Mouse (Mus musculus): ENCODE data around the gene Ccnyl1.

The Ccnyl1 gene

DNA sequence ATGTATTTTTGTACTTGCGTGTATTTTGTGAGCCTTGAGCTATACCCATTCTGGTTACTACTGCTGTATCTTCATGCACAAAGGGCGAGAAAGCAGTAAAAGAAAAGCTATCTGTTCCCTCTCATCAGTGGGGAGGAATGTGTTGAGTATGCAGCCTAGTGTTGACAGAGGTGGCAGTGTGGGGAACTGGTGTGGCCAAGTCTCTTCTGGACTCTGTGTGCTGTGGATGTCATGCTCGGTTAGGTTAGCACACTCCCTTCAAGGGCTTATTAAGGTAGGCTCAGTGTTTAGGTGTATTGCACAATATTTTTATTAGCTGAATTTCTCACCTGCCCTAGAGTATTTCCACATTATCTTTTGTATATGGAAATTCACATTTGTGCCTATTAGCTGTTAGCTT, 11.5 kb downstream of the Ccnyl1 start:
- DNase-seq (ENCODE audit: low read depth) = no peak

DNA sequence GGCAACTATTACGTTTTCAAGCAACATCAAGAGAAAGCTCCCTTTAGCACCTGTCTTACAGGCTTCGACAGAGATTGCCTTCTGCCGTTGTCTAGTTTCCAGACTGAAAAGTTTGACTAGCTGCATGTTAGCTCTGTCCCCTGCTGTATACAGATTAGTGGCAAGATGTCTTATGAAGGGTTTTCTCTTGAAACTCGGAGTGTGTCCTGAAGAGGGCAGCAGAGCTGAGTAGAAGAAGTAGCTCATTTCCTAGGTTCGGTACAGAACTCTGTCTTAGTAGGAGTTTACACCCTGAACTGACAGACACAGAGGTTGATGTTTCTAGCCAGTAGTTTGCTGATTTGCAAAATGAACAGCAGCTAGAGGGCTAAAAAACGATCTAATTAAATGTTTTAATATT, 15.0 kb downstream of the Ccnyl1 start:
- DNase-seq (ENCODE audit: low read depth) = peak; percentile 82

DNA sequence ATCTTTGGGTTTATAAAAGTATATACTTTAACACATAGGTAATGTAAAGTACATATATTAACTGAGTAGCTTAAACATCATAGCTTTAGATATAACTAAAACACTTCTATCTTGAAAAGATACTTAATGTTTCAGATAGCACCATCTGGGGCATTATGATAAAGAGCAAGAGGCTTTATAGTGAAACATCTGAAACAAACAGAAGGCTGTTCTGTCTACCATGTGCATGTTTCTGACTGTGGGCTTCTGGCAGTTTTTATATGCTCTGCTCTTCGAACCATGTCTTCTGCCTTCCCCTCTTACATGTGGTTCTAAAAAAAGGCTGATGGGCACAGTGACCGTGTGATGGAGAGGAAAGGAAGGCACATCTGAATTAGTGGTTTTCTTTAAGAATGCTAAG, 16.4 kb downstream of the Ccnyl1 start:
- DNase-seq (ENCODE audit: low read depth) = no peak

DNA sequence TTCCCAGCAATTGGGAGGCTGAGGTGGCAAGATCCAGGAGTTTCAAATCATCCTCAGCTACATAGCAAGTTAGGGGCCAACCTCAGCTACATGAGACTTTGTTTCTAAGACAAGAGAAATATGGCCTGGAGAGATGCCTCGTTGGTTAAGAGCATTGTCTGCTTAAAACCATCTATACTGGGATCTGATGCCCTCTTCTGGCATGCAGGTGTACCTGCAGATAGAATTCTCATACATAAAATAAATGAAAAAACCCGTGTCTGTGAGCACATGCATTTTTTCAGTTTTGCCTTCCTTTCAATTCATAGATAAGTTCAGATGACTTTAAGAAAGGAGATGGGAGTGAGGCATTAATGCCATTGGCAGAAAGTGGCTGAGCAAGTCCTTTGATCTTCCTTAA, 19.6 kb downstream of the Ccnyl1 start:
- DNase-seq (ENCODE audit: low read depth) = peak; percentile 62

DNA sequence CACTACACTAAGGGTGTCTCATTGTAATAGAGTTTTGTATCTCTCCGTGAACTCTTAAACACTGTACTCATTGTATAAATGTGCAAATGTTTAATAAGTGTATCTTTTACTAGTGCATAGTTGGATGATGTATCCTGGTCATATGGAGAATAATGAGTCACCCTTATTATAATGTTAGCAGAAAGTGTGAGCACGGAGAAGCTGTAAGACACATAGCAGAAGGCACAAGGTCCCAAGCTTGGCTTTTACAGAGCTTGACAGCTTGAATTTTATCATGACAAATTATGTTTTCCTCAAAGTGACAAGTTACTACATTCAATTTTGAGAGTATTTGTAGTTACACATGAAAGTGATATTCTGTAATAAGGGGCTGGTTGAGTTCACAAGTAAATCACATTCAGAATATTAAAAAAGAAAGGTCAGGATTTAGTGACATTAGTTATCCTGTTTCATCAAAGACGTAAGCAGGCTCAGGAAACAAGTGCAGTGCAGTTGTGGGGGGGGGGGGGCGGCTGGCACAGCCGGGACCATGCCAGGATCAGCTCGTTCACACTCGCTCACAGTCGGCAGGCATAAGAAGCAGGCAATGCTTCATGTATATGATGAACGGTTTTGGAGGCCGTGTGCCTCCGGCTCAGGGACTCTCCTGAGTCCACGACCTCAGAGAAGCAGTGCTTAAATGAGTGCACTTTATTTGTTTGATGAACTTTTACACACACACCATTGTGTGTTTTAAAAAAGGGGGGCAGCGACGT, 21.9 kb downstream of the Ccnyl1 start:
- no peak for DNase-seq (ENCODE audit: low read depth)

DNA sequence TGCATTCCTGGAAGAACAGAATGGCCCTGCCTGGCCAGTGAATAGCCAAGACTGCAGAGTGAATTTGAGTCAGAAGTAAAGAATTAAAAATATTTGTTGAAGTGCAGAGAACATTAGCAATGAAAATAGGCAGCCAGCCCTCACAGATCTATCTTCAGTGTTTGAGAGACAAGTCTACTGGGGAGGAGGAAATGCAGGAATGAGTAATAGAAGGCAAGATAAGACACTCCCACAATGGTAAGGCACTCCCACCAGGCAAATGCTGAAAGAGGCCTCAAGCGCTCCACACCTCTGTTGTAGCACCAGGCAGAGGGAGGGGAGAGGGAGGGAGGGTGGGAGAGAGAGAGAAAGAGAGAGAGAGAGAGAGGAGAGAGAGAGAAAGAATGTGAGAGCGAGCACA, 25.2 kb downstream of the Ccnyl1 start:
- no peak for DNase-seq (ENCODE audit: low read depth)

DNA sequence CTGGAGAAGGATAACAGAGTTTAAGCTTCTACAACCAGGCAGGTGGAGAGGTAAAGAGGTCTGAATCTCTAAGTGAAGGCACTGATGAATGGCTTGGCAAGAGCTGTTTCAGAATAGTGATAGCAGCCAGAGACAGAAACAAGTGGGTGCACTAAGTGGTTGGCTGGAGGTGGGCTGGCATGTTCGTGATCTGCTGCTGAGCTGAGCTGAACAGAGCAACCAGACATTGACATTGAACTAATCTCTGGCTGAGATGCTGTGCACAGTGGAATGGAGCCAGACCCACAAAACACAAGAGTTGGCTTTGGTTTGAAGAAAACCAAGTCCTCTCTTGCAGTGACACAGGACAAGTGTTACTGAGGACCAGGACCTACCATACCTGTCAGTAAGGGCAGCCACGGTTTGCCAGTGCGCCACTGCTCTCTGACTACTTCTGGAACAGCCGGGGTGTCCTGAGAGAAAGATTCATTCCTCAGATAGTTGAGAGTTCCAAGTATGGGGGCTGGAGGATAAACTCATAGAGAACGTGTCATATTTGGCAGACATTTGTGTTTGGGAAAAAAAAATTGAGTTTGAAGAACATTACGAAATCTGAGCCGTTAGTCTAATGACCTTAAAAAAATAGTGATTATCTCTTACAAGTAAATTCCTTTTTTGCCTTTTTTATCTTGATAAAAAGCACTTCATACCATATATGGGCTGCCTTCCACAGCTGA, 26.5 kb downstream of the Ccnyl1 start:
- DNase-seq (ENCODE audit: low read depth) = no peak

DNA sequence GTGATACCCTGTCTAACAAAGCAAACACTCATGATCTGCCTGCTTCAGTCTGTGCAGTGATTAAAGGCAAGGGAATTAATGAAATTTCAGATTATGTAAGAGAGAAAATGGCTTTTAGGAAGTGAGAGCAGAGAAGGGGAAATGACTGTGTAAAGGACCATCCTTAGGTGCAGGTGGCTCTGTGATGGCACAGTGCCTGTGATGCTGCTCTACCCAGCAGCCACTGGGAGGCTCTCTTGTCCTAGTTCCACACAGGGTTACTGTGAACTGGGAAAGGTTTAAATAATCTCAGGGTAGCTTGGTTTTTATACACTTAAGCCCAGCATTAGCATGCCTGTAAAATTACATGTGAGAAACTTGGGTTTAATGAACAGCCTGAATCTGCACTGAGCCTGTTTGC, 27.2 kb downstream of the Ccnyl1 start:
- peak; percentile 32 for DNase-seq (ENCODE audit: low read depth)

DNA sequence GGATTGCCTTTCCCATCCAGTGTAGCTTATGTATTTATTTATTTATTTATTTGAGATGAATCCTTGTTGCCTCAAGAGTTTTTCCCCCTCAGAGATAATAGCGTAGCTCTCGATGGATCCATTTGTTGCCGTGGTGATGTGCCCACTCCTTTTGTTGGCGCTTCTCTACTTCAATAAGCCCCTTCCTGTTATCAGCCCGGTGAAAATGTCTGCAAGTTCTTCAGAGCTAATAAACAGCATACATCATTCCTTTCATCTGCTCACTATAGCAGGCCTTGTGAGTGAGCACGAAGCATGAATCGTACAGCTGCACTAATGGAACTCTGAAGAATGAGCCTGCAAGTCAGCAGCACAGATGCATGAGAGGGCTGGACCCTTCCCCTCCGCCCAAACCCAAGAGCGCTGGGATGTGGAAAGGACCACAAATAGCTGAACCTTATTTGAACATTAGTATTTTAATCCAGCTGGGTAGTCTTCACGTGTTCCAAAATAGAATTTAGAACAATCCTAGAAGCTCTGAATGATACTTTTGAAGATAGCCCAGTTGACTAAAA, 30.9 kb downstream of the Ccnyl1 start:
- no peak for DNase-seq (ENCODE audit: low read depth)

DNA sequence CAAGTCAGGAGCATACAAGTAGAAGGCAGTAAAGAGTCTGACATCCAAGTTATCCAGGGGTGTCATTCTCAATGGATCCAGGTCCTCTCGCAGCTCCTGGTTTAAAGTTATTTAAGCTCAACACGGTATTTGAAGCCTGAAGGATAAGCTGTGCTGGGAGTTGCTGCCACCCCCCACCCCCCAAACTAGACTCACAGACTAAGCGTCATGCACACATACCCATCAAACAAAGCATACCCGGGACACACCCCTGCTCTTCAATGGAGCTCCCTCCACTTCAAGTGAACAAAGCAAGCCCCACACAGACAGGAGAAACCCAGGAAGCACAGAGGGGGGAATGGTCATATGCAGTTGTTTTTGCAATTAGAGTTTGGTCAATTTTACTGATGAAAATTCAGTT, 39.8 kb downstream of the Ccnyl1 start:
- no peak for DNase-seq (ENCODE audit: low read depth)

DNA sequence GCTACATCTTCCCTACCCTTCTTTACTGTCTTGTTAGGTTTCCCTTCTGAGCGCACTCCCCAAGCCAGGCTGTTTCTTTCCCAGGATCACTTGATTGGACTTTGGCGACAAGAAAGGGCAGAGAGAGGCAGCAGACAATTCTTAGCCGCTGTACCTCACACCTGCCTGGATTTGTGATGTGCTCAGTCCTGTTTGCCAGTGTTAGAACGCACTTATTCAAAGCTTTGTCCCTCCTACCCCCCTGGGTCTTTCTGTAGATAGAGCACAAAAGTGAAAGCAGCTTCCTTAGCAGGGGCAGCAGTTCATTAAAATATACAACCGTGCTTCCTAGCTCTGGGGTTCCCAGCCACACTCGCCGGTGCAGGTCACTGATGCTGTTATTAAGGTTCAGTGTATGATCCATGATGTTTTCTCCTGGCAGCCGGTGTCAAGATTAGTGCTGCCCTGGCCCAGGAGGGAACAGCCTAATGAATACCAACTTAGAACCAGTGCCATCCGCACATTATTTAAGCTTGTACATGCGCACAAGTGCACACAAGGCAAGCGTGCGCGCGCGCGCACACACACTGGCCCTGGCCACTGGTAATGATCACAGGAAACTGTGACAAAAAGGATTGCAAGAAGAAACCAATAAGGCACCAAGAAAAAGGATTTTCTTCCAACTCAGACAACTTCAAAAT, 41.2 kb downstream of the Ccnyl1 start:
- no peak for DNase-seq (ENCODE audit: low read depth)

DNA sequence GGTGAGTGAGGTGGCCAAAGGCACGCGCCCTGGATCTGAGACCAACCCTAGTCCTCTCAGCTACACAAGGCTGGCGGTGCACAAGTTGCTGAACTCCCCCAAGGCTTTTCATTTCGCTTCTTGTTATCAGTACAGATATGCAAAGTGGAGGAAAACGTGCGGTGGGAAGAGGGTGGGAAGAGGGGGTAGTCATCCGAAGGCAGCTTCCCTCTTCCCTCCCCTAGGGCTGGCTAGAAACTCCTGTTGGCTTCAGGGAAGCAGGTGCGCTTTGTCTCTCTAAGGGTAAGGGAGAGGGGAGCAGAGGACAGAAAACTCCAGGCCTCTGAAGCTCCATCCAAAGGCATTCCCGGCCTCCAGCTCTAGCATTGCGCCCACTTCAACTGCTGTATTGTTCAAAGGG, 41.9 kb downstream of the Ccnyl1 start:
- no peak for DNase-seq (ENCODE audit: low read depth)

DNA sequence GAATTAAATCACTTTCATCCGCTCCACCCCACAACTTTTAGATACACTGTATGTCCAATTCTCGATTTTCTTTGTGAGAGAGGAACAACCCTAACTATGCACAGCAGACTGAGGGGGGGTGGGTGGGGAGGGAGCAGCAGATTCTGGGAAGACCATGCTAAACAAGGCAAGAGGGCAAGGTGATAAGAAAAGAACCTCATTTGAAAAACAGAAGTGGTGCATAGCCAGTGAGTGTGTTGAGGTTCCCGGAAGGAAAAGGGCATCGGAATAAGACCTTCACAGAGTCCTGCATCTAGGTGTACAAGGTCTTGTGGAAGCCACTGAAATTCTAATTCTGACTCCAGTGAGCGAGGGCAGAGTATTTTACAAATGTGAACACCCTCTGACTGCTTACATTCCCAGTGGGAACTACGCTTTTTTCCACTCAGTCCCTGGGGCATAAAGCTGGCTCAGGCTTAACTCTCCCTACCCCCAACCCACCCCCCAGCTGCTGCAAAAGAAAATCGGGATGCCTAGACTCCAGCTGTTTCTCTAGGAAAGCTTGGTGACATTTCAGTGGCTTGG, 42.5 kb downstream of the Ccnyl1 start:
- DNase-seq (ENCODE audit: low read depth) = no peak

DNA sequence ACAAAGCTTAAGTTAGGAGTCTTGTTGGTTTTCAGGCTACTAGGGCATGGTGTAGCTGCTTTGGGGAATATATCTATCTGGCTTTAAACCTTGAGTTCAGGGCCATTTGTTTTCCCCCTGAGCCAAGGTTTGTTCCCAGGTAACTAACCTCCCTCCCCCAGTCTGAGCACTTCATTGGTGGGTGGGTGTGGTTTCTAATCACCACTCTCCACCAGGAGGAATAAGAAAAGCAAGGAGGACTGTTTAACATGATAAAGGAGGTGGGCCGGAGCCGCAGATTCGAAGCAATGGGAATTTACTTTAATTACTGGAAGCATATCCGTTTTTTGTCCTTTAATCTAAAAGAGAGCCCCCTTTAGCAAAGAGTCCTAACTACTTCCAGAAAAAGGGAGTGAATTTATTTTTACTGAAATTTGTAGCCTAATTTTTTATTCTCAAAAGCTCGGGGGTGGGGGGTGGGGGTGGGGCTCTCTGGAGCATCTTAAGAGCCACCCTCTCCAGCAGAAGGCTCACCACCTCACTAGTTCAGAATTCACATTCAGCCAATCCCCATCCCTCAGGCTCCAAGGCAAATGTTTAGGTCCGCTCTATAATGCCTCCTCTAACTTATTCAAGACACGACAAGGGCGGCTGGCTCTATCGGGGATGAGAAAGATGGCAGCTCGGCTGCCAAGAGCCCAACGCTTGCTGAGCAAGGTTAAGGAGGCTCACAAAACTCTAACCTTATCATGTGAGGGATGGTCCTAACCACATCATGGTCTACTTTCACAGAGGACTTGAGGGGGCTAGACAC, 43.4 kb downstream of the Ccnyl1 start:
- no peak for DNase-seq (ENCODE audit: low read depth)

DNA sequence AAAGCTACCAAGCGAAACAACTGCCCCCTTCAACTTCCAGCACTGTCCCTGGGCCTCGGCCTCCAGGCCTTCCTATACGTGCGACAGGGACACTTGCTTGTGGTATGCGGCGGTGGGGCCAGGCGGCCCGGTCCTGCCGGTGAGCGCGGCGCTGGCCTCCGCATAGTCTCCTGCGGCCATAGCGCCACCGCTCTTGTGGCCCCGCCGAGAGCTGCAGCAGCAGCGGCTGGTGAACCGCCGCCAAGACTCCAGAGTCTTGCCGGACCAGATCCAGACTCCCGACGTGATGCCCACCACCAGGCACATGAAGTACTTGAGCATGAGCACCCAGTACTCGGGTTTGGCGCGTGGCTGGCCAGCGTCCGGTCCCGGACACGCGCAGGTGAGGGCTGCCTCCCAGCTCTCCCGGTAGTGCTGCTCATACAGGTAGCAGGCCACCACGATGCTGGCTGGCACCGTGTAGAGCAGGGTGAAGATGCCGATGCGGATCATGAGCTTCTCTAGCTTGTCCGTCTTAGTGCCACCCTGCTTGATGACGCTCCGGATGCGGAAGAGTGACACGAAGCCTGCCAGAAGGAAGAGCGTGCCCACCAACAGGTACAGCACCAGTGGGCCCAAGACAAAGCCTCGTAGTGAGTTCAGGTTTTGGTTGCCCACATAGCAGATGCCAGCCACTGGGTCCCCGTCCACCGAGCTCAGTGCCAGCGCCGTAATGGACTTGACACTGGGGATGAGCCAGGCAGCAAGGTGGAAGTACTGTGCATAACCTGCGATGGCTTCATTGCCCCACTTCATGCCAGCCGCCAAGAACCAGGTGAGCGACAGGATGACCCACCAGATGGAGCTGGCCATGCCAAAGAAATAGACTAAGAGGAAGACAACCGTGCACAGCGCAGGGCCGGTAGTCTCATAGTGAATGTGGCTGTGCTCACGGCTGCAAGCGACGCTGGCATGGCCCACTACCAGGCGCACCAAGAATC, 44.8 kb downstream of the Ccnyl1 start:
- peak; percentile 8 for DNase-seq (ENCODE audit: low read depth)

DNA sequence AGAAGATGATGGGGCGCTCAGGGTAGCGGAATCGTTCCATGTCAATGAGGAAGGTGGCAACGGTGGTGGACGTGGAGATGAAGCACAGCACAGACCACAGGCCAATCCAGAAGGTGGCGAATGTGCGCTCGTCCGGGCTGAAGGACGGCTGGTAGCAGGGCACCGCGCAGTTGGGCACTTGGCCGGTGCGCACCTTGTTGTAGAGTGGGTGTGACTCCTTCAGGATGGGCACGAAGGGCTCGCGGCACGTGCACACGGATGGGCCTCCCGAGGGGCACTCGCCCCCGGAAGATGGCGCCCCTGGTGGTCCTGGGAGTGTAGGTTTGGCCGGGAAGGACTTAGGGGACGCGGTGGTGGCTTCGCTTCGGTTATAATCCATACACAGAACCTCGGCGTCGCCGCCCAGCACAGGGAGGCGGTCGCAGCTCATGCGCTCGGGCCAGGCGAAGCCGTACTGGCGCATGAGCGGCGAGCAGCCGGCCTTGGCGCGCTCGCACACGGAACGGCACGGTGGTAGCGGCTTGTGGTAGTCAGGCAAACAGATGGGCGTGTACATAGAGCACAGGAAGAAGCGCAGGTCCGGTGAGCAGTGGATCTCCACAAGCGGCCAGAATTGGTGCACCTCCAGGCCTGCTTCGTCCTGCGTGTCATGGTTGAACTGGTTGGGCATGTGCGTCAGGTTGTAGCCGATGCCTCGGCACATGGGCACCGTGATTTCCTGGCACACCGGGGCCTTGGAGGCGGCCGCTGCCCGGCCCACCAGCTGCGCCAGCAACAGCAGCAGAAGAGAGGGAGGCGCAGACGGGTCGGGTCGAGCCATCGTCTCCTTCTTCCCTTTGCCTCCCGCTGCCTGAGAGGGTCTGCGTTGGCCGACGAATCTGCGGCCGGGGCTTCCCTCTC, 45.8 kb downstream of the Ccnyl1 start:
- peak; percentile 73 for DNase-seq (ENCODE audit: low read depth)

DNA sequence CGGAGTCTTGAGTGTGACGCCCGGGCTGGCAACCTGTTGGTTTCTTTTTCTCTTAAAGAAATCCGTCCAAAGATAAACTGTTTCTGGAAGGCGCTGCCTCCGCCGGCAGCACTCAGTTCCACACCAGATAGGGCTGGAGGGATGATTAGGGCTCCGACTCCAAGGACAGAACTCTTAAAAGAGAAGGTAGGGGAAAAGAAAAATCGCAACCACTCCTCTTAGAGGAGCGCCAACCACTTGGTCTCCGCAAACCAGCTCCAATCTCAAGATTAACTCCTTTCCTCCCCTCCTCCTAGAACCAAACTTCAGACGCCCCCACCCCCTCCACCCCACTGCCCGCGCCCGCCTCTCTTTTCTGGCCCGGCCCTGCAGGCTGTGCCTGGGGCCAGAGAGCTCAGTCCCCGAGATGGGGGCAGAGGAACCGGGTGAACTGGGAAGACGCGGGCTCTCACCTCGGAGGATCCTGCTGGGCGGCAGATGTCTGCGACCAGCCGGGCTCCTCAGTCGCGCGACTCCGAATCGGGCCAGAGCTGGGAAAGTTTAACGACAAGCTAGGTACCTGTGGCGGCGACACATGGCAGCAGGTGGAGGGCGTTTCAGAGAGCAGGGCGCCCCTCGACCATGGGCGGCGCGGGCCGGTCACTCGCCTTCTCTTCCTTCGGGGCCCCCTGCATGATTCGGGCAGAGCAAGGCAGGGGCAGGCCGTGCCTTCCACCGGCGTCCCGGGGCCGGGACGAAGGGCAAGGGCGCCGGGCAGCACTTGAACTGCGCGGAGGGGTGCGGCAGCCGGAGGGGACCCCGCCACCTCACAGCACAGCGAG, 46.6 kb downstream of the Ccnyl1 start:
- no peak for DNase-seq (ENCODE audit: low read depth)

DNA sequence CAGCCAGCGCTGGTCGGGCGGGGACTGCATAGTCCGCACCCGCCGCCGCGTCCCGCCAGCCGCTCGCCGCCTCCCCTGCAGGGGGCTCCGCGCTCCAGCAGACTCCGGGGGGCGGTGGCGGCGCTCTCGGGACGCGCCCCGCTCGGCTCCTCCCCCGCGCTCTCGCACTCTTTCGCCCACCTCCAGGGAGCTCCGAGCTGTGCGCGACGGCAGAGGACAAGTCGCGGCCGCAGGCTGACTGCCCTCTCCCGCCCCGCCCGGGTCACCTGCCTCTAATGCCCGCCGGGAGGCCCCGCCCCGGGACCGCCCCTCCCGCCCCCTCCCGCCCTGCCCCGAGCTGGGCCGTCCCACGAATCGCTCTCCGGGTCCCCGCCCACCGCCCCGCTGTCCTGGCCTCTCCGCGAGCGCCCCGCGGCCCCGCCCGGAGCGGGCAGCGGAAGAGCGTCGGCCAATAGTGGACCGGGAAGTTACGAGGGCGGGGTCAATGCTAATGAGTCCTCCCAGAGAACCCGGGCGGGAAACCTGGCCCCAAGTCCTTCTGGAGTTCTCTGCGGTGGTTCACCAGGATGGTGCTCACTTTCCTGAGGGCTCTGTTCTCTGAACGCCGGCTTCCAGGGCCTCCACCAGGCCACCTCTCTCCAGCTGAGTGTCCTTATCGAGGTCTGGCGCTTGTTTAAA, 47.4 kb downstream of the Ccnyl1 start, which contains the start of gene Fzd5:
Gene Fzd5 (minus strand): TSS at position 250 of the 678 bp plus-strand sequence.
- peak; percentile 93 for DNase-seq (ENCODE audit: low read depth)
